Mouse (Mus musculus): ENCODE data around the gene Gucy2c. TPM values are rescaled to one million over a fixed set of nuclear protein-coding genes. Genes with fewer than 3 reads are reported as not detected.

The Gucy2c gene
- polyA plus RNA-seq, 1 experiment from 2014 or later, result 1.6 TPM

DNA sequence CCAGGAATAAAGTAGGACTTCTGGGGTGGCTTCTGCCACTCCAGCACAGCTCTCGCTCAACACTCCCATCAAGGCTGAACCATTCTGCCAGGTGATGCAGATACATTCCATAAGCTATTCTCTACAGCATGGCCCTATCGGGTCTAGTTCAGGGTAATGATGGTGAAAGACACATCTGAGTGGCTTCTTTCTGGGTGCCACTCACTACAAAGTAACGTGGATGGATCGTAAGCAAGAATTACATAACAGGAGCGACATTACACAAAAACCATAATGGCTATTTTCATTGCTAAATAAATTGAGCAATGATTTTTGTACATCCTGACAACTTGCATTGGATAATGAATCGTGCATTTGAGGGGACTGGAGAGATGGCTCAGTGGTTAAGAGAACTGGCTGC is 106.6 kb downstream of the Gucy2c start:
- H3K27ac ChIP-seq, result no peak overlapping the region
- no peak overlapping the region for H3K4me3 ChIP-seq
- H3K4me2 ChIP-seq, result no peak overlapping the region
- ATAC-seq (replicated peaks), result no peak
- no peak overlapping the region for H3K9ac ChIP-seq
- no peaks in the 10 kb centered on the region for H3K9me3 ChIP-seq
- no peaks in the 10 kb centered on the region for H3K4me1 ChIP-seq
- H3K36me3 ChIP-seq (replicated peaks), result no peaks in the 10 kb centered on the region
- no peaks in the 10 kb centered on the region for H3K27me3 ChIP-seq (replicated peaks)
- WGBS, result 93% methylated on average over 6 of the region's 6 CpGs

DNA sequence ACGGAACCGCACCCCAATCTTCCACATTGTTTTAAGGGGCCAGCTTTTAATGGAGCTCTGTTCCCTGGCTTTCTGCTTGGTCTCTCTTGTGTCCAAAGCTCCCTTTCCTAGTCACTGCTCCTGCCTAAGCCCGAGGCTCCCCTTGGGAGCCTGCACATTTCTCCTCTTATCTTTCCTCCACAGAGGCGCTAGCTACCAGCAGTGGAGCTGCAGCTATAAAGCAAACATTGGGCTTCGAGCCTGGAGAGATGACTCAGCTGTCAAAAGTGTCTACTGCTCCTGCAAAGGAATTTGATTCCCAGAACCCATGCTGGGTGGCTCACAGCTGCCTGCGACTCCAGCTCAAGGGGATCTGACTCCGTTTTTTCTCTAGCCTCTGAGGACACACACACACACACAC is 109.1 kb downstream of the Gucy2c start:
- WGBS, result 67% methylated on average over 7 of the region's 7 CpGs
- H3K4me2 ChIP-seq, result no peak overlapping the region
- no peak overlapping the region for H3K27ac ChIP-seq
- no peak overlapping the region for H3K4me3 ChIP-seq
- H3K27me3 ChIP-seq (replicated peaks), result no peaks in the 10 kb centered on the region
- no peak for ATAC-seq (replicated peaks)
- no peaks in the 10 kb centered on the region for H3K9me3 ChIP-seq
- no peak overlapping the region for H3K9ac ChIP-seq
- H3K36me3 ChIP-seq (replicated peaks), result no peaks in the 10 kb centered on the region
- H3K4me1 ChIP-seq, result no peaks in the 10 kb centered on the region

GRCm38 (mm10) chr6:136669274-136669673 is 112.3 kb downstream of the Gucy2c start:
- no peaks in the 10 kb centered on the region for H3K9me3 ChIP-seq
- no peaks in the 10 kb centered on the region for H3K27me3 ChIP-seq (replicated peaks)
- no peak overlapping the region for H3K27ac ChIP-seq
- no peak for ATAC-seq (replicated peaks)
- no peak overlapping the region for H3K4me3 ChIP-seq
- H3K4me1 ChIP-seq, result no peaks in the 10 kb centered on the region
- WGBS, result 38% methylated on average over 5 of the region's 5 CpGs
- H3K36me3 ChIP-seq (replicated peaks), result no peaks in the 10 kb centered on the region
- no peak overlapping the region for H3K9ac ChIP-seq
- H3K4me2 ChIP-seq, result no peak overlapping the region

DNA sequence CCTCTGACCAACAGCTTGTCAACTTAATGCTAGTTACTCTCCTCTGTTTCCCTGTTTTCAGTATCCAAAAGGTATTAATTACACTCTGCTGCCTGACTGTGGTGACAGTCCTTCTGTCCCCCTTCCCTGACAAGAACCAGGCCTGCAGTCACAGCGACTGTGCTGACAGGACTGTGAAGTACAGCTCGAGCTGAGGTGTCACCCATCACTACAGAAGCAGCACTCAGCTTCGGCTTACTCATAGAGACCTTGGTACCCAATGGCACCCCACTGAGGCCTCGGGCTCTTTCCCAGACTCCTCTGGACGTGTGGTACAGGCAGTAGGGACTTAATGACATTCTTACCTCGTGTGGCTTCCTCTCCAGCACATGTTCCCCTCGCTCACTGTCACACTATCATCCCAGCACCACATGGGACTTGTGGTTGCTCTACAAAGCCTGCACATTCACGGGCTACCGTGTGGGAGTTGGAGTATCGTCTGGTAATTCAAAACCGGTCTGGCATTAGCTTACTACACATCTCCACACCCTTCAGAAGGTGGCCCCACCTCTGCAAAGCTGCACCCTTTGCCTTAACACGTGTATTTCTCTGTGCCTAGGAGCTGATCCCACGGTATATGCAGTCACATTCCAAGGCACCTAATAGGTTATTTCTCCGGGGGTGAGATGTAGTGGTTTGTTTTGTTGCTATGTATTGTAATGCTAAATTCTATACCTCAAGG is 113.1 kb downstream of the Gucy2c start:
- Histone ChIP-seq H3K27me3 (replicated peaks) (no peaks in the 10 kb centered on the region), H3K36me3 (replicated peaks) (no peaks in the 10 kb centered on the region), H3K27ac (no peak overlapping the region), H3K4me3 (no peak overlapping the region), H3K4me2 (no peak overlapping the region), H3K9me3 (no peaks in the 10 kb centered on the region), H3K9ac (no peak overlapping the region), H3K4me1 (no peaks in the 10 kb centered on the region)
- no peak for ATAC-seq (replicated peaks)
- 71% methylated on average over 14 of the region's 14 CpGs for WGBS

GRCm38 (mm10) chr6:136662063-136662462 is 119.5 kb downstream of the Gucy2c start:
- no peak overlapping the region for H3K4me2 ChIP-seq
- ATAC-seq (replicated peaks), result no peak
- H3K9ac ChIP-seq, result no peak overlapping the region
- peaks cover 8% of the 10 kb centered on the region for H3K4me1 ChIP-seq
- H3K27me3 ChIP-seq (replicated peaks), result peaks cover 26% of the 10 kb centered on the region
- WGBS, result 26% methylated on average over 11 of the region's 11 CpGs
- H3K36me3 ChIP-seq (replicated peaks), result no peaks in the 10 kb centered on the region
- no peaks in the 10 kb centered on the region for H3K9me3 ChIP-seq
- H3K27ac ChIP-seq, result no peak overlapping the region
- H3K4me3 ChIP-seq, result no peak overlapping the region

DNA sequence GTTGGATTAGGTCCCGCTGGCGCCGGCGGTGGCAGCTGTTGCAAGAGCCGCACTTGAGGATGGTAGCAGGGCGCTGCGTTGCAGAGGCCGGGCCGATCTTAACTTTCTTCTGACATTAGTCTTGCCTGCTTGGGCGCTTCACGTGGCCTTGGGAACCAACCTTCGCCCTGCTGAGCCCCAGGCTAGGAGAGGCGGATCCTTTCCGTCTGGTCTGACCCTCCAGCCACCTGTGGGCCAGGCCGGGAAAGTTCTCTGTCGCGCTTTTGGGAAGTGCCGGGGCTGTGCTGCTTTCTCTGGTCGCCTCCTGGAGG is 119.9 kb downstream of the Gucy2c start, which contains the start of gene Plbd1:
Plbd1 (minus strand) TSS at position 223 of the 311 bp plus-strand sequence.
- H3K36me3 ChIP-seq (replicated peaks), result no peaks in the 10 kb centered on the region
- ATAC-seq (replicated peaks), result no peak
- 2% methylated on average over 19 of the region's 19 CpGs for WGBS
- H3K4me2 ChIP-seq, result peak within 1 kb of the TSS; percentile 40
- H3K9ac ChIP-seq, result no peak within 1 kb of the TSS
- H3K4me1 ChIP-seq, result peaks cover 8% of the 10 kb centered on the region
- H3K27me3 ChIP-seq (replicated peaks), result peaks cover 26% of the 10 kb centered on the region
- no peak within 1 kb of the TSS for H3K27ac ChIP-seq
- H3K4me3 ChIP-seq, result peak within 1 kb of the TSS; percentile 20
- H3K9me3 ChIP-seq, result no peaks in the 10 kb centered on the region

- no peak for ATAC-seq (replicated peaks)
- Histone ChIP-seq H3K27ac (no peak overlapping the region), H3K36me3 (replicated peaks) (no peaks in the 10 kb centered on the region), H3K4me1 (peaks cover 8% of the 10 kb centered on the region), H3K9ac (no peak overlapping the region), H3K9me3 (no peaks in the 10 kb centered on the region), H3K4me2 (peak overlapping the region; percentile 40), H3K27me3 (replicated peaks) (peaks cover 26% of the 10 kb centered on the region), H3K4me3 (peak overlapping the region; percentile 20)
- WGBS, result 16% methylated on average over 34 of the region's 34 CpGs
These were observed 120.5 kb downstream of the Gucy2c start for GRCm38 (mm10) chr6:136660831-136661705.

DNA sequence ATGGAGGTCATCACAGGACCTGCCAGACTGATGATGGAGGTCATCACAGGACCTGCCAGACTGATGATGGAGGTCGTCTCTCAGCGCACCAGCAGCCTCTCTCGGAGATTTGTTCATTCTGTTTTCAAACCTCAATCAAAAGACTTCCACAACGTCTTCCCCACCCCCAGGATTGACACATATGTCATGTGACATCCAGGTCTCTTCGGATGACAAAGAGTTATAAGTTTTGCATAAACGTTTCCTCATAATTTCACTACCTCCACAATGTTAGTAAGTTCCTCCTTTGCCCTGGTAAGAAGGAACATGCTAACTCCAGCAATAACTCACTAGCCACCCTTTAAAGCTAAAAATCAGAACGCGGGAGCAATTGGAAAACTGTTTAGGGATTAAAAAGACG is 122.3 kb downstream of the Gucy2c start:
- H3K9me3 ChIP-seq, result no peaks in the 10 kb centered on the region
- no peak overlapping the region for H3K27ac ChIP-seq
- no peaks in the 10 kb centered on the region for H3K36me3 ChIP-seq (replicated peaks)
- 92% methylated on average over 9 of the region's 9 CpGs for WGBS
- ATAC-seq (replicated peaks), result no peak
- peaks cover 8% of the 10 kb centered on the region for H3K4me1 ChIP-seq
- H3K9ac ChIP-seq, result no peak overlapping the region
- no peak overlapping the region for H3K4me3 ChIP-seq
- no peak overlapping the region for H3K4me2 ChIP-seq
- peaks cover 26% of the 10 kb centered on the region for H3K27me3 ChIP-seq (replicated peaks)

DNA sequence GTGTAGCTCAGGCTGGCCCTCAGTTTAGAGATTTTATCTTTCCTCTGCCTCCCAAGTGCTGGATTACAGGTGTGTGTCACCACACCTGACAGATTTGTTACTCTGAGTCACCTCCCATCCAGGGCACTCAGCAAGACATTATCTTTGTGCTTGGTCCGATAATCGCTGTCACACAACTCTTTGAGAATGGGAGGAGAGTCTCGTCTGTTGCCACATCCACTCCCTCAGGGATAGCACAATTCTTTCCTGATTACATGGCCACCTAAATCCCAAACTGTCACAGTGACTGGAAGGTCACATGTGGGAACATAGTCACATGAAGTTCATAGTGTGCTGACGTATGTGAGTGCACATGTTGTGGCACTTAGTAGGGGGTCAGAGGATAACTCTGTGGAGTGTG is 123.3 kb downstream of the Gucy2c start:
- no peak overlapping the region for H3K9ac ChIP-seq
- no peak for ATAC-seq (replicated peaks)
- H3K9me3 ChIP-seq, result no peaks in the 10 kb centered on the region
- H3K27ac ChIP-seq, result no peak overlapping the region
- H3K4me3 ChIP-seq, result no peak overlapping the region
- peaks cover 26% of the 10 kb centered on the region for H3K27me3 ChIP-seq (replicated peaks)
- H3K36me3 ChIP-seq (replicated peaks), result no peaks in the 10 kb centered on the region
- H3K4me2 ChIP-seq, result no peak overlapping the region
- 88% methylated on average over 4 of the region's 4 CpGs for WGBS
- H3K4me1 ChIP-seq, result peaks cover 8% of the 10 kb centered on the region

GRCm38 (mm10) chr6:136655786-136656185 is 125.8 kb downstream of the Gucy2c start:
- H3K9ac ChIP-seq, result no peak overlapping the region
- no peak overlapping the region for H3K4me2 ChIP-seq
- H3K4me1 ChIP-seq, result no peaks in the 10 kb centered on the region
- H3K4me3 ChIP-seq, result no peak overlapping the region
- 78% methylated on average over 11 of the region's 11 CpGs for WGBS
- ATAC-seq (replicated peaks), result no peak
- peaks cover 5% of the 10 kb centered on the region for H3K27me3 ChIP-seq (replicated peaks)
- H3K9me3 ChIP-seq, result no peaks in the 10 kb centered on the region
- H3K36me3 ChIP-seq (replicated peaks), result no peaks in the 10 kb centered on the region
- H3K27ac ChIP-seq, result no peak overlapping the region

DNA sequence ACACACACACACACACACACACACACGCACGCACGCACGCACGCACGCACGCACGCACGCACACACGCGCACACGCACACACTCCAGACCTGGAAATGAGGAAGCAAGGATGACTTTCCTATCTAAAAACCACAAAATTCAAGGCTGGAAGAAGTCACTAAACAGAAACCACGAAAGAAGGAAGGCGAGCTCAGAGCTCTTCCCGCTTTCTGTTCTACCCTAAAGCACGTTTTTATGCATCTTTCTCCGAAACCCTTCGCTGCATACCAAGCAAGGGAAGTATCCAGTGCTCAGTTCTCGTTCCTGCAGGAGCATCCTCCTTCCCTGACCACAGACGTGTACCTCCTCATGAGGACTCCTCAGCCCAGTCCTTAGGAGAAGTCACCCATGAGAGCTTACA is 127.1 kb downstream of the Gucy2c start:
- WGBS, result 95% methylated on average over 20 of the region's 20 CpGs
- Histone ChIP-seq H3K9me3 (no peaks in the 10 kb centered on the region), H3K4me2 (no peak overlapping the region), H3K27ac (no peak overlapping the region), H3K27me3 (replicated peaks) (no peaks in the 10 kb centered on the region), H3K9ac (no peak overlapping the region), H3K36me3 (replicated peaks) (no peaks in the 10 kb centered on the region), H3K4me1 (no peaks in the 10 kb centered on the region), H3K4me3 (no peak overlapping the region)
- no peak for ATAC-seq (replicated peaks)

GRCm38 (mm10) chr6:136653331-136653730 is 128.2 kb downstream of the Gucy2c start:
- 81% methylated on average over 5 of the region's 5 CpGs for WGBS
- ATAC-seq (replicated peaks), result no peak

GRCm38 (mm10) chr6:136650664-136651063 is 130.9 kb downstream of the Gucy2c start:
- Histone ChIP-seq H3K4me3 (no peak overlapping the region), H3K9ac (no peak overlapping the region), H3K4me1 (no peaks in the 10 kb centered on the region), H3K4me2 (no peak overlapping the region), H3K27me3 (replicated peaks) (no peaks in the 10 kb centered on the region), H3K27ac (no peak overlapping the region), H3K36me3 (replicated peaks) (no peaks in the 10 kb centered on the region), H3K9me3 (no peaks in the 10 kb centered on the region)
- no peak for ATAC-seq (replicated peaks)
- 93% methylated on average over 8 of the region's 8 CpGs for WGBS

More at GRCm38 (mm10) chr6:136653331-136653730, 128.2 kb downstream of the Gucy2c start:
- no peaks in the 10 kb centered on the region for H3K27me3 ChIP-seq (replicated peaks)
- no peaks in the 10 kb centered on the region for H3K36me3 ChIP-seq (replicated peaks)
- no peaks in the 10 kb centered on the region for H3K4me1 ChIP-seq
- H3K27ac ChIP-seq, result no peak overlapping the region
- H3K4me3 ChIP-seq, result no peak overlapping the region
- H3K9ac ChIP-seq, result no peak overlapping the region
- H3K9me3 ChIP-seq, result no peaks in the 10 kb centered on the region
- H3K4me2 ChIP-seq, result no peak overlapping the region
